Mouse (Mus musculus): ENCODE data around the gene Tlr3. TPM values are rescaled to one million over a fixed set of nuclear protein-coding genes. Genes with fewer than 3 reads are reported as not detected.

Gene Tlr3
- total RNA-seq, 4 experiments from 2014 or later, result 4.5 to 11.1 (median 9.4) TPM

Other genes starting within 250 kb of the Tlr3 start
- gene F11, start 149.0 kb downstream of the Tlr3 start, total RNA-seq (2022), result under 1 TPM in 1 of 4 experiments, not detected in 3; 0.12 TPM
- gene Klkb1, start 116.2 kb downstream of the Tlr3 start, total RNA-seq (2022), result under 1 TPM in 3 of 4 experiments, not detected in 1; 0.06 to 0.16 (median 0.07) TPM
- gene Gm45753, start 102.6 kb downstream of the Tlr3 start, total RNA-seq (2022), result under 1 TPM in 1 of 4 experiments, not detected in 3; 0.10 TPM
- 10 to 100 TPM; 24.4 to 34.4 (median 27.8) TPM for gene Cyp4v3, start 77.9 kb downstream of the Tlr3 start, total RNA-seq (2022)
- 10 to 100 TPM; 11.4 to 13.9 (median 12.5) TPM for gene Fam149a, start 28.8 kb downstream of the Tlr3 start, total RNA-seq (2022)
- gene Sorbs2, start 96.7 kb upstream of the Tlr3 start, total RNA-seq (2022), result 100 to 1,000 TPM; 134 to 286 (median 185) TPM

Data from adrenal gland, adult 8-10 months (tissue).